Mouse (Mus musculus) ovary, postnatal 14 days (tissue): Measurements from ENCODE around the gene Ikzf4.

Source experiments
- DNase-seq: peaks from one replicate; pipeline ENCODE4 v3.0.0; 2022; ENCODE audit warnings: low spot score

Gene Ikzf4

GRCm38 (mm10) chr10:128612433-128613153 is 33.2 kb downstream of the Ikzf4 start:
- peak; percentile 63 for DNase-seq

- DNase-seq: no peak
These were observed 39.3 kb downstream of the Ikzf4 start for GRCm38 (mm10) chr10:128606483-128606882.

GRCm38 (mm10) chr10:128602470-128603128 is 43.2 kb downstream of the Ikzf4 start:
- DNase-seq: no peak

- DNase-seq: no peak
These were observed 44.3 kb downstream of the Ikzf4 start for GRCm38 (mm10) chr10:128601499-128601898.

GRCm38 (mm10) chr10:128598476-128598875 is 47.3 kb downstream of the Ikzf4 start:
- no peak for DNase-seq

- DNase-seq: no peak
These were observed 53.0 kb downstream of the Ikzf4 start for GRCm38 (mm10) chr10:128592797-128593196.

GRCm38 (mm10) chr10:128591436-128591835 is 54.4 kb downstream of the Ikzf4 start:
- no peak for DNase-seq

- peak; percentile 51 for DNase-seq
These were observed 55.5 kb downstream of the Ikzf4 start for GRCm38 (mm10) chr10:128590193-128590690.

GRCm38 (mm10) chr10:128589464-128590192 is 56.2 kb downstream of the Ikzf4 start, which contains the start of gene Erbb3:
TSS of gene Erbb3 (minus strand) at chr10:128589652.
- DNase-seq: peak; percentile 31

GRCm38 (mm10) chr10:128588775-128589463 is 56.9 kb downstream of the Ikzf4 start:
- no peak for DNase-seq

- no peak for DNase-seq
These were observed 57.7 kb downstream of the Ikzf4 start for GRCm38 (mm10) chr10:128588136-128588535.

- DNase-seq: no peak
These were observed 58.1 kb downstream of the Ikzf4 start for GRCm38 (mm10) chr10:128587697-128588096.

- DNase-seq: no peak
These were observed 58.7 kb downstream of the Ikzf4 start for GRCm38 (mm10) chr10:128587120-128587519.

- DNase-seq: no peak
These were observed 59.2 kb downstream of the Ikzf4 start for GRCm38 (mm10) chr10:128586546-128586945.

- DNase-seq: peak; percentile 31
These were observed 61.4 kb downstream of the Ikzf4 start for GRCm38 (mm10) chr10:128584386-128584785.

GRCm38 (mm10) chr10:128583644-128584043 is 62.1 kb downstream of the Ikzf4 start:
- DNase-seq: peak; percentile 51
